8 mouse cellular contexts compared by ENCODE assay signal in genomic region chr3:37906806-37907251, GRCm38 (mm10).
DNase-seq lines count a peak whose midpoint lies in the region; ATAC-seq and TF ChIP-seq lines count a peak whose summit lies in the region.

No protein-coding gene starts in this region.

- no peak for TF ChIP-seq POLR2A in kidney, adult 2 months (IDR thresholded peaks at IDR 0.05; ENCODE audit: low read depth, low read length)

- H3K9me3 ChIP-seq in hindbrain, embryonic 10.5 days = 0 out of 2 replicates have a peak, but pooled peaks cover 7% of the 10 kb centered on the region
- H3K9me3 ChIP-seq in hindbrain, postnatal 0 days (ENCODE audit: low read length) = no peaks in the 10 kb centered on the region

- no peak overlapping the region for H3K9ac ChIP-seq in hindbrain, postnatal 0 days (replicated peaks; ENCODE audit: low read length)

- peak overlapping the region; percentile 83 for H3K27ac ChIP-seq in hindbrain, embryonic 10.5 days
- no peak overlapping the region; the same call in 1 of the 2 replicates for H3K27ac ChIP-seq in hindbrain, postnatal 0 days
- peak overlapping the region; percentile 80; the same call in 1 of the 2 replicates for H3K27ac ChIP-seq in kidney, adult 2 months (ENCODE audit: insufficient read depth, low read depth, low read length)

- WGBS in hindbrain, embryonic 10.5 days = 16% methylated on average over 5 of the region's 5 CpGs
- WGBS in hindbrain, postnatal 0 days = 22% methylated on average over 5 of the region's 5 CpGs
- 36% methylated on average over 5 of the region's 5 CpGs for WGBS in kidney, adult 2 months

- peaks cover 9% of the 10 kb centered on the region; the same call in 1 of the 2 replicates for H3K27me3 ChIP-seq in hindbrain, embryonic 10.5 days (ENCODE audit: insufficient read depth, poor library complexity, severe bottlenecking)
- H3K27me3 ChIP-seq in hindbrain, postnatal 0 days (ENCODE audit: insufficient read depth, low read length) = no peaks in the 10 kb centered on the region
- H3K27me3 ChIP-seq in kidney, adult 2 months (replicated peaks; ENCODE audit: control insufficient read depth, insufficient read depth, low read length) = no peaks in the 10 kb centered on the region

- no peak overlapping the region for H3K4me2 ChIP-seq in hindbrain, postnatal 0 days (ENCODE audit: low read depth, low read length)

- no peaks in the 10 kb centered on the region for H3K36me3 ChIP-seq in hindbrain, embryonic 10.5 days
- H3K36me3 ChIP-seq in hindbrain, postnatal 0 days (ENCODE audit: insufficient read depth, low read length) = no peaks in the 10 kb centered on the region
- H3K36me3 ChIP-seq in kidney, adult 2 months (ENCODE audit: control insufficient read depth, insufficient read depth, low read length) = no peaks in the 10 kb centered on the region

- peaks cover 24% of the 10 kb centered on the region for H3K4me1 ChIP-seq in hindbrain, embryonic 10.5 days (replicated peaks)
- no peaks in the 10 kb centered on the region for H3K4me1 ChIP-seq in hindbrain, postnatal 0 days (ENCODE audit: insufficient read depth, low read length)
- H3K4me1 ChIP-seq in kidney, adult 2 months (ENCODE audit: control insufficient read depth, insufficient read depth, low read length) = peaks cover 12% of the 10 kb centered on the region

- no peak overlapping the region for H3K4me3 ChIP-seq in hindbrain, embryonic 10.5 days
- H3K4me3 ChIP-seq in hindbrain, postnatal 0 days (ENCODE audit: low read length) = no peak overlapping the region
- H3K4me3 ChIP-seq in kidney, adult 2 months (ENCODE audit: insufficient read depth, low read depth, low read length) = no peak overlapping the region

- DNase-seq in hindbrain, embryonic 10.5 days (ENCODE audit: low spot score) = peak; percentile 58
- no peak for DNase-seq in hindbrain, postnatal 0 days (ENCODE audit: low spot score)
- DNase-seq in gonadal fat pad, adult 2 months (ENCODE audit: low read depth) = peak; percentile 16
- DNase-seq in kidney, adult 2 months = peak; percentile 87
- peak; percentile 86 for DNase-seq in mesoderm, embryonic 11.5 days (ENCODE audit: low read depth, low spot score)
- DNase-seq in cerebellum, postnatal 14 days = no peak
- DNase-seq in cerebellum, postnatal 36 days = no peak

- ATAC-seq in hindbrain, postnatal 0 days = no peak
- ATAC-seq in megakaryocyte, adult 5-6 weeks (ENCODE audit: poor library complexity, severe bottlenecking) = no peak

- TF ChIP-seq CTCF in hindbrain, postnatal 0 days (IDR thresholded peaks at IDR 0.05; ENCODE audit: low read depth) = no peak
- TF ChIP-seq CTCF in kidney, adult 2 months (conservative IDR thresholded peaks at IDR 0.05; ENCODE audit: insufficient read depth, insufficient read length, low read depth, low read length) = no peak

Comparison
In these comparisons a context has a peak if more than half of its experiments do, and no peak if none do; other contexts are left out.
1. DNase-seq: peak in hindbrain, embryonic 10.5 days (single experiment), gonadal fat pad, adult 2 months (single experiment), kidney, adult 2 months (single experiment) and mesoderm, embryonic 11.5 days (single experiment); none in hindbrain, postnatal 0 days (single experiment), cerebellum, postnatal 14 days (0 of 2) and cerebellum, postnatal 36 days (0 of 2).